Mouse (Mus musculus) embryonic facial prominence, embryonic 15.5 days (tissue): ENCODE measurements around the gene Kdelr3. TPM values are rescaled to one million over a fixed set of nuclear protein-coding genes. Genes with fewer than 3 reads are reported as not detected.

ENCODE experiments used
- ATAC-seq: fragments of 200-750 bp; cut with Nextera tagmentation; 2 replicates; pipeline ENCODE4 v1.8.0; 2017; ENCODE audit warnings: low read depth, moderate TSS enrichment; ENCODE audit not compliant: insufficient number of reproducible peaks, low FRiP score, low TSS enrichment
- H3K27ac ChIP-seq: fragments of 300-500 bp; sonication (generic); replicated peaks from 2 replicates; pipeline ENCODE4 v1.5.1; 2015; ENCODE audit warnings: mild to moderate bottlenecking, inconsistent platforms
- H3K27me3 ChIP-seq: fragments of 300-500 bp; sonication (generic); 2 replicates; pipeline ENCODE4 v1.6.1; 2015; ENCODE audit warnings: inconsistent platforms
- H3K36me3 ChIP-seq: fragments of 300-500 bp; sonication (generic); 2 replicates; pipeline ENCODE4 v1.6.1; 2015; ENCODE audit warnings: mild to moderate bottlenecking, inconsistent platforms
- H3K4me1 ChIP-seq: fragments of 300-500 bp; sonication (generic); 2 replicates; pipeline ENCODE4 v1.6.1; 2015; ENCODE audit warnings: inconsistent platforms
- H3K4me2 ChIP-seq: fragments of 300-500 bp; sonication (generic); replicated peaks from 2 replicates; pipeline ENCODE4 v1.6.1; 2015; ENCODE audit warnings: mild to moderate bottlenecking, inconsistent platforms
- H3K4me3 ChIP-seq: fragments of 300-500 bp; sonication (generic); replicated peaks from 2 replicates; pipeline ENCODE4 v1.5.1; 2015; ENCODE audit warnings: mild to moderate bottlenecking, inconsistent platforms
- H3K9ac ChIP-seq: fragments of 300-500 bp; sonication (generic); 2 replicates; pipeline ENCODE4 v1.6.1; 2015; ENCODE audit warnings: inconsistent platforms
- H3K9me3 ChIP-seq: fragments of 300-500 bp; sonication (generic); replicated peaks from 2 replicates; pipeline ENCODE4 v1.6.1; 2016; ENCODE audit warnings: inconsistent platforms
- WGBS: fragments of 180-500 bp; shearing (Covaris S2); methylation state at CpG from one replicate; pipeline ENCODE4 v1.1.7; 2015; 5-methylcytosine and 5-hydroxymethylcytosine counted together
- polyA plus RNA-seq: library from polyadenylated mRNA; unstranded; fragments of >200 nt; fragmentation: Nextera tagmentation; extraction: Ambion mirVana; gene quantifications from 2 replicates; pipeline ENCODE4 v1.2.1, GENCODE M21; 2015

Kdelr3 gene
- polyA plus RNA-seq, 1 experiment from 2014 or later = 168 TPM

GRCm38 (mm10) chr15:79533796-79534195 lies 17.6 kb downstream of the Kdelr3 start:
- Histone ChIP-seq H3K4me3 (no peak overlapping the region), H3K4me1 (peaks cover 6% of the 10 kb centered on the region; the same call in 1 of the 2 replicates), H3K27ac (no peak overlapping the region), H3K27me3 (no peaks in the 10 kb centered on the region), H3K9ac (no peak overlapping the region), H3K9me3 (no peaks in the 10 kb centered on the region), H3K36me3 (peaks cover 95% of the 10 kb centered on the region), H3K4me2 (no peak overlapping the region)
- ATAC-seq = no peak
- 73% methylated on average over 3 of the region's 3 CpGs for whole genome bisulfite sequencing

GRCm38 (mm10) chr15:79543968-79544367 lies 27.8 kb downstream of the Kdelr3 start:
- WGBS = 93% methylated on average over 3 of the region's 3 CpGs
- no peak overlapping the region for H3K27ac ChIP-seq
- H3K4me3 ChIP-seq = peak overlapping the region; percentile 94
- no peak for ATAC-seq
- no peaks in the 10 kb centered on the region for H3K9me3 ChIP-seq
- H3K9ac ChIP-seq = no peak overlapping the region
- peaks cover 49% of the 10 kb centered on the region for H3K36me3 ChIP-seq
- H3K4me1 ChIP-seq = peaks cover 22% of the 10 kb centered on the region
- no peaks in the 10 kb centered on the region for H3K27me3 ChIP-seq
- H3K4me2 ChIP-seq = peak overlapping the region; percentile 64

- peaks cover 34% of the 10 kb centered on the region for H3K36me3 ChIP-seq
- ATAC-seq = no peak
- 2% methylated on average over 3 of the region's 3 CpGs for WGBS
- H3K4me1 ChIP-seq = peaks cover 21% of the 10 kb centered on the region
- H3K27me3 ChIP-seq = no peaks in the 10 kb centered on the region
- H3K4me2 ChIP-seq = peak overlapping the region; percentile 64
- H3K27ac ChIP-seq = peak overlapping the region; percentile 99
- no peaks in the 10 kb centered on the region for H3K9me3 ChIP-seq
- H3K4me3 ChIP-seq = peak overlapping the region; percentile 94
- peak overlapping the region; percentile 98 for H3K9ac ChIP-seq
Measured at GRCm38 (mm10) chr15:79545496-79545895, 29.3 kb downstream of the Kdelr3 start.

- peaks cover 18% of the 10 kb centered on the region for H3K4me1 ChIP-seq
- peaks cover 29% of the 10 kb centered on the region for H3K36me3 ChIP-seq
- H3K4me2 ChIP-seq = peak overlapping the region; percentile 64
- peak overlapping the region; percentile 94 for H3K4me3 ChIP-seq
- peak; percentile 68 for ATAC-seq
- no peaks in the 10 kb centered on the region for H3K27me3 ChIP-seq
- no peaks in the 10 kb centered on the region for H3K9me3 ChIP-seq
- WGBS = under 1% methylated on average over 52 of the region's 52 CpGs
- peak overlapping the region; percentile 99 for H3K27ac ChIP-seq
- peak overlapping the region; percentile 98 for H3K9ac ChIP-seq
Measured at GRCm38 (mm10) chr15:79545921-79546399, 29.7 kb downstream of the Kdelr3 start.

- Histone ChIP-seq H3K27me3 (no peaks in the 10 kb centered on the region), H3K4me3 (peak within 1 kb of the TSS; percentile 94), H3K36me3 (peaks cover 25% of the 10 kb centered on the region), H3K9ac (peak within 1 kb of the TSS; percentile 98), H3K4me2 (peak within 1 kb of the TSS; percentile 64), H3K9me3 (no peaks in the 10 kb centered on the region), H3K27ac (peak within 1 kb of the TSS; percentile 99), H3K4me1 (peaks cover 18% of the 10 kb centered on the region)
- peak; percentile 99 for ATAC-seq
- 2% methylated on average over 84 of the region's 84 CpGs for WGBS
Measured at GRCm38 (mm10) chr15:79546410-79547288, 30.4 kb downstream of the Kdelr3 start, which contains the start of gene Ddx17. Ddx17 (minus strand) TSS chr15:79546741.

- no peak for ATAC-seq
- H3K4me1 ChIP-seq = peaks cover 18% of the 10 kb centered on the region
- H3K4me3 ChIP-seq = peak overlapping the region; percentile 94
- H3K36me3 ChIP-seq = peaks cover 19% of the 10 kb centered on the region
- WGBS = 79% methylated on average over 17 of the region's 17 CpGs
- H3K27me3 ChIP-seq = 0 out of 2 replicates have a peak, but pooled peaks cover 3% of the 10 kb centered on the region
- H3K4me2 ChIP-seq = peak overlapping the region; percentile 62
- H3K9me3 ChIP-seq = no peaks in the 10 kb centered on the region
- peak overlapping the region; percentile 99 for H3K27ac ChIP-seq
- no peak overlapping the region for H3K9ac ChIP-seq
Measured at GRCm38 (mm10) chr15:79547289-79547820, 31.1 kb downstream of the Kdelr3 start.

GRCm38 (mm10) chr15:79548226-79548625 lies 32.0 kb downstream of the Kdelr3 start:
- Histone ChIP-seq H3K4me1 (peaks cover 18% of the 10 kb centered on the region), H3K27ac (no peak overlapping the region), H3K27me3 (0 out of 2 replicates have a peak, but pooled peaks cover 3% of the 10 kb centered on the region), H3K9ac (no peak overlapping the region), H3K9me3 (no peaks in the 10 kb centered on the region), H3K36me3 (peaks cover 10% of the 10 kb centered on the region), H3K4me2 (no peak overlapping the region), H3K4me3 (no peak overlapping the region)
- 95% methylated on average over 2 of the region's 2 CpGs for WGBS
- ATAC-seq = no peak

- WGBS = 69% methylated on average over 5 of the region's 5 CpGs
- ATAC-seq = no peak
- no peak overlapping the region for H3K4me2 ChIP-seq
- 0 out of 2 replicates have a peak, but pooled peaks cover 3% of the 10 kb centered on the region for H3K27me3 ChIP-seq
- no peaks in the 10 kb centered on the region for H3K36me3 ChIP-seq
- no peaks in the 10 kb centered on the region for H3K4me1 ChIP-seq
- H3K9ac ChIP-seq = no peak overlapping the region
- H3K4me3 ChIP-seq = no peak overlapping the region
- H3K27ac ChIP-seq = no peak overlapping the region
- no peaks in the 10 kb centered on the region for H3K9me3 ChIP-seq
Measured at GRCm38 (mm10) chr15:79552566-79552965, 36.4 kb downstream of the Kdelr3 start.

- no peak overlapping the region for H3K4me3 ChIP-seq
- WGBS = 64% methylated on average over 3 of the region's 3 CpGs
- H3K4me1 ChIP-seq = no peaks in the 10 kb centered on the region
- no peaks in the 10 kb centered on the region for H3K9me3 ChIP-seq
- no peak overlapping the region for H3K27ac ChIP-seq
- no peak overlapping the region for H3K4me2 ChIP-seq
- H3K36me3 ChIP-seq = no peaks in the 10 kb centered on the region
- no peak overlapping the region for H3K9ac ChIP-seq
- no peak for ATAC-seq
- H3K27me3 ChIP-seq = no peaks in the 10 kb centered on the region
Measured at GRCm38 (mm10) chr15:79559649-79560048, 43.4 kb downstream of the Kdelr3 start.

GRCm38 (mm10) chr15:79562417-79562816 lies 46.2 kb downstream of the Kdelr3 start:
- WGBS = 69% methylated on average over 9 of the region's 9 CpGs
- Histone ChIP-seq H3K36me3 (no peaks in the 10 kb centered on the region), H3K4me1 (no peaks in the 10 kb centered on the region), H3K27me3 (no peaks in the 10 kb centered on the region), H3K4me3 (no peak overlapping the region), H3K9me3 (no peaks in the 10 kb centered on the region), H3K9ac (no peak overlapping the region), H3K27ac (no peak overlapping the region), H3K4me2 (no peak overlapping the region)
- ATAC-seq = no peak

GRCm38 (mm10) chr15:79575543-79576222 lies 59.5 kb downstream of the Kdelr3 start:
- 48% methylated on average over 1 of the region's 1 CpGs for WGBS
- ATAC-seq = no peak

More at GRCm38 (mm10) chr15:79575543-79576222, 59.5 kb downstream of the Kdelr3 start:
- Histone ChIP-seq H3K27me3 (no peaks in the 10 kb centered on the region), H3K36me3 (no peaks in the 10 kb centered on the region), H3K4me1 (no peaks in the 10 kb centered on the region), H3K27ac (no peak overlapping the region), H3K4me3 (no peak overlapping the region), H3K4me2 (no peak overlapping the region), H3K9ac (no peak overlapping the region), H3K9me3 (no peaks in the 10 kb centered on the region)
